Mouse (Mus musculus) spleen, embryonic (tissue): ENCODE measurements around the gene Git1.

Experiments used
- CTCF ChIA-PET: fragments of 350-600 bp; sonication (Branson Sonifier 250); formaldehyde crosslinking; loops from one replicate; lab custom pipeline; 2022; lab: Charles Lee

The Git1 gene

DNA sequence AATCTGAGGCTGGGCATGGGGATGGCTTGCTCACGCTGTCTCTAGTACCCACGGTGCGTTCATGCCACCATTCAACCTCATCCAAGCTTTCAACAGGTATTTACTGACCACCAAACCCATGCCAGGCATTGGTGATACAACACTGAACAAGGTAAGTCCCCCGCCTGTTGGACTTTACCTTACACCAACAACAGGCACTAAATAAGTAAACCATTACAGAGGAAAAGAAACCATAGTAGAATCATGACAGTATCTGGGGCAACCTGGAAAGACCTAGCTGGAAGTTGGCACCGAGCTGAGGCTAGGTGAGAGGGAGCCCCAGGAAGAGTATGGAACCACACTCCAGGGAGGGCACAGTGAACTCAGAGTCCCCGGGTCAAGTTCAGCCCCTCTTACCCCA lies 16.5 kb upstream of the Git1 start:
- CTCF ChIA-PET = interaction anchor here (1.3 kb wide), 1 partner anchor 9 kb away, joined by 4 read pairs; no protein-coding TSS in a partner anchor

DNA sequence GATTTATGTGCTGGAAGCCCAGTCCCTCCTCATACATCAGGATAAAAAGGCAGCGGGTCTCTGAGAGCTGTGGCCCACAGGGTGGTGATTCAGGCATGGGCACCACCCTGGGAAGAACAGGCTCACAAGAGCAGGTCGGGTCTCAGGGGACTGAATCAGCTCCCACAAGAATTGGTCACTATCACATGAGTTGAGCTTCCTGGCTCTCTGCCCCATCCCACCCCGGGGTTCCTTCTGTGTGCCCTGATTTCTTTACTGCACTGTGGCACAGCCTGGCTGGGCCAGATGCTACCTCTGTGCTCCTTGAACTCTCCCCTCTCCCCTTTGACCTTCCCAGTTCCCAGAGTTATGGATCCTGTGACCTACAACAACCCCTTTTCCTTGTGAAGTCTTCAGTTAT lies 10.3 kb upstream of the Git1 start:
- CTCF ChIA-PET = no interaction called here

DNA sequence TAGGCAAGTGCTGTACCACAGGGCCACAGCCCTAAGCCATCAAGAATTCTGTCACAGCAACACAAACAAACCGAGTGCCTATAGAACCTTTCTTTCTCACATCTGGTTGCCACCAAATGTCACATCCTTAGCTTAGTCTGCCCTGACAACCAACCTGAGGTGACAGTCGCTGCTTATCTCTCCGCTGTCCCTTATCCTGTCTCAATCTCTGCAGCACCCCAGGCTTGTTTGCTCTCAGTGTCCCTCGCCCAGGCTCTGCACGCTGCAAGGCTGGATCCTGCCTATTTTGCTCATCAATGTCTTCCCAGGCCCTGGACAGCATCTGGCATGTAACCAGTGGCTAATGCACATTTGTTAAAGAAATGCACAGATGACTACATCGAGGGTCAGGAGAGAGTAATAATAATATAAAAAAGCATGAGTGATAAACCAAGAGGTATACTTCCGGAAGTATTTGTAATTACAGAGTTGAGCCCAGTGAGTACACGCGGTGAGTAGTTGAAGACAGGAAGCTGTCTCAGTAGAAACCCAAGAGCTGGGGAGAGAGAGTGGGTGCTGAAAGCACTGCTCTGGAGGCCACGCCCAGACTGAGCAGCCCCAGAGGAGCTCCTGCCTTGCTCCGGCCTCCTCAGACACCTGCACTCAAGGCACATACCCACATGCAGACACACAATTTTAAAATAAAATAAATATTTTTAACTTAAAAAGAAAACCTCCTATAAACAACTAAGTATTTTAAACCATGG lies 9.7 kb upstream of the Git1 start:
- CTCF ChIA-PET = interaction anchor here (0.7 kb wide), 1 partner anchor 54 kb away, joined by 3 read pairs; no protein-coding TSS in a partner anchor

DNA sequence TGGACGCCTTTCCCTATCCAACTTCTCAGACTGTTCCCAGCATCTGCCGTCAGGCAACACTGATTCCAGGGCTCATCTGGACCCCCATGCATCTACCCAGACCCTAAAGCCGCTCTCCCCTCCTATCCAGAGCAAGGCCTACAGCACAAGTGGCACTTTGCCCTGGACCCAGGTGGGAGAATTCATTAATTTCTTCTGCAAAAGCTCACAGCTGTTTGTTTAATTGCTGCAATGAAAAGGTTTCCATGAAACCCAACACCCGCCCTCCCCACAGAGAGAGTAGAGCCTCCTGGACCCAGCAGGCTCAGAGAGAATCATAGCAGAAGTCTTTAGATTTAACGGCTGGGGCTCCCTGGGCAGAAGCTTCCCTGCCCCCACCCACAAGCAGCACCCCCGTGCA lies 8.1 kb upstream of the Git1 start:
- CTCF ChIA-PET = no interaction called here

DNA sequence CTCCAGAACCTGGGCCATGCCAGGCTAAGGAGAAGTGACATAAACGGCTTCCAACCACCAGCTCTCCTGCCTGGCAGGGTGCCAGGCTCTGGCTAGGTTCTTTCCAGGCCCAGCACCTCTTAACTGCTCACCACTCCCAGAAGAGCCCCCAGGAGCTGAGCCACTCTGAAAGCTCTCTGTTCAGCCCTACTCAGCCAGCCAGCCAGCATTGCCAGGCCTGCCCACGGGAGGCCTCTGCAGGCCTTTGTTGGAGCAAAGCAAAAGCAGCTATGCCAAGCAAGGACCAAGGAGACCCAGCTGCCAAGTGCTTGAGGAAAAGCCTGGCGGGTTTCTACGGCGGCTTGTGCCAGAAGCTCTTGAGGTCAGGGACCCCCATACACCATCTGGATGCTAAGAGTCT lies 6.6 kb upstream of the Git1 start:
- CTCF ChIA-PET = no interaction called here

DNA sequence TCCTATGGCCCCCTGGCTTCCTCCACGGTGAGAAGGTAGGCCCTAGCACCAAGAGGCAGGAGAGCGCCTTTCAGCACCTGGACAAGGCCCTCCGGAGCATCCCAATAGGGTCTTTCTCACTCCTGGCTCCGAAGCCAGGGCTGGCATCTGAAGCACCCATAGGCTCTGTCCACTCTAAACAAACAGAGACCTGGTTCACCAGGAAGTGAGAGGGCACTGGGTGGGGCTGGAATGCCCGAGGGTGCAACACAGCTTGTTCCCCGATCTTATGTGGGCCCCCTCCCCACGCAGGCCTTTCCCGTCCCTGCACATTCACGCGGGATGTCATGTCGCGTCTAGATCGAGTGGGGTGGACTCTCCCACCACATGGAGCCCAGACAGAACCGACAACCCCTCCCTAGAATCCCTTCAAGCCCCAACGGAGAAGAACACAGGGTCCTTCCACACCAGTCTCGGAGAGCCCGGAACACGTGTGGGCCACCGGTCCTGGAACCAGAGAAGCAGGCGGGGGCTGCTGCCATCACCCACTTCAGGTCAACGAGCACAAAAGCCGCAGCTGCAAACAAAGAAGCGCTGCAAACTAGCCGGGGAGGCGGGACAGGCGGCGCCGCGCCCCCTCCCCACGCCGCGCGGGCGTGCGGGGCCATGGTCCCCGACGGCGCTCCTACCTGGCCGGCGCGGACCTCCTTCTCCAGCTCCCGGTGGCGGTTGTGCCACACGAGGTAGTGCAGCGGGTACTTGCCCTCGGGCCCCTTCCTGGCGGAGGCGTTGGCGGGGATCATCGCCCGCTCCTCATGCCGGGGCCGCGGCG lies 4.4 kb upstream of the Git1 start:
- CTCF ChIA-PET = interaction anchor here (0.6 kb wide), 1 partner anchor 185 kb away, joined by 3 read pairs; no protein-coding TSS in a partner anchor

DNA sequence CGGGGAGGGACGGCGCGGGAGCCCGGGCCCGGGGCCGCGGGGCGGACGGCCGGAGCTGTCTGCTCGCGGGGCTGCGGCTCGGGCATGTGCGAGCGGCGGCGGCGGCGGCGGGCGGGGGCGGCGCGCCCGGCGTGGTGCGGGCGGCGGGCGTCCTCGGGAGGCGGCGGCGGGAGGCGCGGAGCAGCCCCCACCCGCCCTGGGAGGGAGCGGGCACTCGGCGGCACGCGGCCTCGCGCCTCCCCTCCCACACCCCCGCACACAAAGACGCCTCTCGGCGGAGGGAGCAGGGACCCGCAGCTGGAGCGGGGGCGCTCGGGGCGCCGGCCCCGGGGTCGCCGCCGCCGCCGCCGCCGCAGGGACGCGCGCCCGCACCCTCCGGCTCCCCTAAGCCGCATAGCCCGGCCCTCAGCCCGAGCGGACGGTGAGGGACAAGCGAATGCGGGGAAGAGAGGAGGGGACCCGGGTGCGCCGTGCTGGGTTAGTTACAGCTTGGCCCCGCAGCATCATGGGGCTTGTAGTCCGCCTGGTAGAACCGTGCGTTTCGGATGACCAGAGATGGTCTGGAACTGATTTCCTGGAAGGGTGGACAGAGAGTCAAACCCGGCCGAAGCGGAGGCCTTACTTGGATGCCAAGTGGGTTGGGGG lies 3.6 kb upstream of the Git1 start, which contains the start of gene Ankrd13b:
Ankrd13b (minus strand) TSS at position 88 of the 645 bp plus-strand sequence.
- CTCF ChIA-PET = interaction anchor here (1.0 kb wide), 1 partner anchor 10 kb away, joined by 3 read pairs; no protein-coding TSS in a partner anchor

DNA sequence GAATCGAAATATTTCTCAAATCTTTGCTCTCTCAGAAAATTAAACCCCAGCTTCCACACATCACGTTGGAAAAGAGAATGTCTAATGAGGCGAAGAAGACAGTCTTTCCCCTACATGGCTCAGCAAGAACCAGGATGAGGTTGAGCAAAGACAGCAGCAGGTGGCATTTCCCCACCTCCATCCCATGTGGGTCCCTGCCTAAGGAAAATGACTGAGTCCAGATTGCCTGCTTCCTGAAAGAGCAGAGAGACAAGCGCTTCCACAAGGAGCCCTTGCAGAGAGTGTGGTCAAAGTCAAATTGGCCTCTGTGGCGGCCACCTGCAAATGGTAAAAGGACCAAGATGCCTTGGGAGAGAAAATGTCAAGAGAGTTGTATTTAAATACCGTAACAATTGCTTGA lies 2.9 kb upstream of the Git1 start:
- CTCF ChIA-PET = interaction anchor here (1.0 kb wide), 1 partner anchor 9 kb away, joined by 3 read pairs; no protein-coding TSS in a partner anchor

DNA sequence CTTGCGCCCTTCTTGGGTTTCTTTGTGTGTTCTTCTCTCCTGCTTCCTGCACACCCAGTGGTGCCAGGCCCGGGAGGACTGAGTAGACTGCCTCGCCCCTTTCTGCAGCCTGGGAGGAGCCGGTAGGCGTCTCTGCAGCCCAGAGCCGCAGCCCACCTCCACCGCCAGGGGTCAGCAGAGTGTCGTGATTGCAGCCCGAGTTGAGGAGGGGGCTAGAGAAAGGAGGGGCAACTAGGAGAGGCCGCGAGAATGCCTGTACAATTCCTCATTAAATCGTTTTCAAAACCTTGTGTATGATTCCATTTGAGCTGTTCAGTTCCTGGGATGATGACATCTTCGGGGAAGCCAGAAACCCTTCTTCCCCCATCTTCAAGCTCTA lies 2.2 kb upstream of the Git1 start:
- CTCF ChIA-PET = interaction anchor here (1.4 kb wide), 1 partner anchor 24 kb away, joined by 4 read pairs; the partner anchor contains the start of genes Abhd15 and Trp53i13

DNA sequence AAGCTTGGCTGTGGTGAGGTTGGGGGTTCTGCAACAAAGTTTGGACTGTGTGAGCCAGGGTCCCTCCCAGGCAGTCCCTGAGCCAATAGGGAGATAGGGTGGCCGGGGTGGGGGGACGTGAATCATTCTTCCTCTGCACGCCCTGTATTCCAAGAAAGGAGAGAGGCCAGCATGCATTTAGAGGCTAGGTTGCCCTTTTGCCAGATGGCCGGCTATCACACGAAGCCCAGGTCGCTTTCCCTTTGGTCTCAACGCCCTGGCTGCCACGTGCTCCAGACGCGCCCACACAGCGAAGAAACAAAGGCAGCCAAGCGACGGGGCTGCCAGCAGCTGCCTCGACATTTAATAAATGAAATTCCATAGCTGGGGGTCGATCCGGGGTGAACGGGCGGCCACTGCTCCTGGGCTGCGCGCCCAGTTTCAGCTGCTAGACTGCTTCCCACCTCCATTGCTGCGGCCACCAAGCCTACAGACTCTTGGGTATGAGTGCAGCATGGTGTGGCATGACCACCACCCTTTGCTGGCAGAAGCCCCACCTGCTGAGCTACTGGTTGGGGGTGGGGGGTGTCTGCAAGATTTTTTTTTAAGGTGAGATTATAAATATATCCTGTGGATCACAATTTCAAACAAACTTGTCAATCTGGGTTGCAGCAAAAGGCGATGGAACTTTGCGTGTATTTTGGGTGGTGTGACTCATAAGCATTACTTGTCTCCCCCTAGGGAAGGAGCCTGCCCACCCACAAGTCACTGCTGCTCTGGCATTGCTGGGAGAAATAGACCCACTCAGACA lies 1.7 kb upstream of the Git1 start:
- CTCF ChIA-PET = interaction anchor here (0.6 to 1.4 kb wide), 3 partner anchors 24 to 117 kb away, joined by 3 to 4 read pairs (median 3); partner anchors contain the start of genes Abhd15 and Trp53i13

DNA sequence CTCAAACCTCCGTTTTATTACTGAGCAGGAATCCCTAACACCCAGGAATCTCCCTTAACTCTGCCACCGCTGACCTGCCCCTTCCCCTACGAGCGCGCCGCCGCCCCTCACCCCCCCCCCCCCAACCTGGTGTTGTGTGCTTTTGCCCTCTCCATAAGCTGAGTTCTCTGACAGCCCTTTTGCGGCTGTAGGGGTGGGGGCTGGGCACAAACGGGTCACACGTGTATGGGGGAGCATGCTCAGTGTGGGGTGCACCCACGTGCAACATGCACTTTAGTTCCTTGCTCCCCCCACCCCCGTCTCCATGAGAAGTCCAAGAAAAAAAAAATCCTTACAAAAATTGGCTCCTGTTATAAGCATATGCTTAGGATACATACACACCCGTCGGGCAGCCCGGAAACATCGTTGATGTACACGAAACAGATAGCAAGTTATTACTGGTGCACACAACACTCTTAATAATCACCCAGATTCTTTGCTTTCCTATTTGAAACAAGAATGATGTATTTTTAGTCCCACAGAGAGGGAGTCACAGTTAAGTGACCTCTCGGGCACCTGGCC lies 971 bp upstream of the Git1 start:
- CTCF ChIA-PET = interaction anchor here (0.6 to 1.4 kb wide), 2 partner anchors 23 to 27 kb away, joined by 3 to 4 read pairs; partner anchors contain the start of genes Abhd15 and Trp53i13

DNA sequence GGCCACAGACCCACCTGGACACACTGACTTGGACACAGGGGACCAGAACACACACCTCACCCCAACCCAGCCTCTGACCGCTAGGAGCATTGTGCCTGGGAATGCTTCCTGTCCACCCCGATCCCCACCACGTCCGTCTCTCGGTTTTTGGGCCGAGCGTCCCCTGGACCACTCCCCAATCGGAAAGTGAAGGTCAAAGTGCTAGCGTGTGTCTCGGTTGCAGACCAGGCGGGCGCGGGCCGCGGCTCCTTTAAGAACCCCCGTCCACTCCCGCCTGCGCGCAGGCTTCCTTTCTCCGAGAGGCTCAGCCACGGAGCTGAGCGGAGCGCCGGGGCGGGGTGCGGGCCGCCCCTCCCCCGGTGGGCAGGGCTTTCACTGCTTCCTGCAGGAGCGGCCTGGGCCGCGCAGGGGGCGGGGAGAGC lies 440 bp upstream of the Git1 start:
- CTCF ChIA-PET = interaction anchor here (0.6 kb wide), 1 partner anchor 27 kb away, joined by 3 read pairs; no protein-coding TSS in a partner anchor

DNA sequence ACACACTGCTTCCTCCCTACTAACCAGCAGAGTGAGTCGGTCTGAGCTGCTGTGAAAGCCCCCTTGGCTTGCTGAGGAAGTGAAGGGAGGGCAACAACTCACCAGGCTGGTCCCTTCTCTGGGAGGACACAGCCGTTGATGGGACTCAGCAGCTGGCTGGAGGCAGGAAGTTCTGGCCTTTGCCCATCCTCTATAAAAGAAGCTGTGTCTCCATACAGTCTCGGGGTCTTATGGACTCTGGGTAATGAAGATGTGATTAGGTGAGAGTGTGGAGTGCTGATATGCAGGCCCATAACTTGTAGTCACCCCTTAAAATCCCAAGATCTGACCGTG lies 948 bp downstream of the Git1 start:
- CTCF ChIA-PET = no interaction called here

DNA sequence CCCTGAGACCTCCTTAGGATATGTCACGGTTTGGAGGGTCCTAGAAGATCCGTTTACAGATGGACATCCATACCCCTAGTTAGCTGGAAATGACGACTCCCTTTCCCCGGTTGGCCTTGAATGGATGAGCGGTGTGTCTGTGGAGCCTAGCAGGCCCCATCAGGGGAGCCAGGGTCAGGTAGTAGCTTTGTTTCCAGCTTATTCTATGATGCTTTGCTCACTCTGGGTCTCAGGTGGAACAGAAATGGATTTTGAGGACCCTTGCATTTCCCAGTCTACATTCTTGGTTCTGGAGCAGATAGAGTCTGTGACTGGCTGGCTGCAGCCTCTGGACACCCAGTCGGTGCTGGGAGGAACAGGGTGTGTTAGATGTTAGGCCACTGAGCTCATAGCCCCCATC lies 1.4 kb downstream of the Git1 start:
- CTCF ChIA-PET = no interaction called here

DNA sequence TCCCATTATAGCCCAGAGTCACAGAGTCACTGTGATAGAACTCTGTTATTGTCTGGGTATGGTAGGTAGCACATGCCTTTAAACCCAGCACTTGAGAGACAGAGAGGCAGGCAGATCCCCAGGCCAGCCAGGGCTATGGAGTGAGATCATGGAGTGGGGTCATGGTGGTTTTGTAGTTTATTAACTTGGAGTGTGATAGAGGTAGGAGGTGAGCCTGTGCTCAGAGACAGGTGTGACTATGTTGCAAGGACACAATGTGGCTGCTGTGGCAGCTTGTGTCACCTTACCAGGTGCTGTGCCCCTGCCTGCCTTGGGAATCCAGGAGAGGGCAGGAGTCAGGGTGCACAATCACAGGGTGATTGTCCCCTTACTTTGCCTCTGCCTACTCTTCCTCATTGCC lies 2.1 kb downstream of the Git1 start:
- CTCF ChIA-PET = interaction anchor here (0.7 kb wide), 1 partner anchor 42 kb away, joined by 15 read pairs; no protein-coding TSS in a partner anchor

DNA sequence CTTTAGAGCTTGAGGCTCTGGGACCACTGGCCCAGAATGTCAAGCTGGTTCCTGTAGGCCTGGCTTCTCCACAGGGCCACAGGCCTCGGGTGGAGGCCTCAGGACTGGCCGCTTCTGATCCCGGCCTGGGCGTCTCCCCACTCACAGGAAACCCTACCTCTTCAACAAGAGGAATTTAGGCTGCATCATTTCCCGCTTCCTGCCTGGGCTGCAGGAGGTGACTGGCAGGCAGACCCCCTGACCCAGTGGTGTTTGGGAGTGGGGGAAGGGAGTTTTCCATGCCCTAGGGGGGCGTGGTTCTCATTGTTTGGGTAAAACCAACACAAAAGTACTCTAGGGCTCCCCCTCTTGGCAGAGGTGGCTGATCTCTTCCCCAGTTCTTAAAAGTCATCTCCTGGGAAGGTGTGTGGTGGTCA lies 4.0 kb downstream of the Git1 start:
- CTCF ChIA-PET = no interaction called here

DNA sequence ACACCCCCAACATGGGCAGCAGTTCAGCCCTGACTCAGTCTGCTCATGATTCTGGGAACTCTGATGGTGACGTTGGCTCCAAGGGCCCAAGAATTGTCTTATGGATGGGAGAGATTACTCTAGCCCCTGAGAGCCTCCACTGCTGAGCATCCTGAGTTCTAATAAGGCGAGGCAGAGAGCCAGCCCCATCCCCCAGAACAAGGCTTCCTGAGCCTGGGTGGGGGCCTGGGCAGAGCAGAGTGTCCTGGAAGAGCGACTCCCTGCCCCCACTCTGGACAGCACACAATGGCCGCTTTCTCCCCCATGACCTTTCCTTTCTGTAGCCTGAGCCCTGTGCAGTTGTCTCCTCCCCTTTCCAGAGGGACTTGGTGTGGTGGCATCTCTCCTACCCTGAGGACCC lies 4.5 kb downstream of the Git1 start:
- CTCF ChIA-PET = no interaction called here

DNA sequence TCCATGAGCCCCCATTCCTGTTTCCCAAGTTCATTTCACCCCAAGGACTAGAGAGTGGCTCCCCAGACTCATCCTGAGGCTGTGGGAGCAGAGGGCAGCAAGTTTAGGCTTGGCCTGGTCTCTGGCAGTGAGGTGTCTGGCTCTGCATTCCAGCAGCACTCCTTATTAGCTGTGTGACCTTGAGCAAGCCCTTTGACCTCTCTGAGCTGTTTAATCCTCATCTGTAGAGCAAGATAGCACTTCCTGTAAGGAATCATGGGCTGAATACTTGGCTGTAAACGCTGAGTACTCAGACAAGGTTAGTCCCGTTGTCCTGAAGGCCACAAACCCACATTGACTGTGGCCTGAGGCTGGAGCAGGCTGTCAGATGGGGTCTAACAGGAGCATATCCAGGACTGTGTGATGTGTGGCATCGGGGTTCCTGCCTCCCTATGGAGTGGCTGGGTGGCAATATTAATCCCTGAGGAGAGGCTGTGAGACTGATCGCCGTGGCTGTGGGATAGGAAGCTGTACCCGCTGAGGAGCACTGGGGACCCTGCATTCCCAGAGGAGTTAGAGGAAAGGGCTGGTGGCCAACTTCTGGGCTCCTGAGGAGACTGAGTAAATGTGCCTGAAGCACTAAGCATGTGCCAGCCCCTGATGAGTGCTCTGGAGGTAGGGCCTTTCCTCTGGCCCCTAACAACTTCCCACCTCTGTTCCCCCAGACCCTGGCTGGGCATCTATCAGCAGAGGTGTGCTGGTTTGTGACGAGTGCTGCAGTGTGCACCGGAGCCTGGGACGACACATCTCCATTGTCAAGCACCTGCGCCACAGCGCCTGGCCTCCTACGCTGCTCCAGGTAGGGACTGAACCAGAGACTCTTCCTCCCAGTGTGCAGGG lies 5.1 kb downstream of the Git1 start:
- CTCF ChIA-PET = interaction anchor here (0.7 kb wide), 1 partner anchor 311 kb away, joined by 5 read pairs; no protein-coding TSS in a partner anchor

DNA sequence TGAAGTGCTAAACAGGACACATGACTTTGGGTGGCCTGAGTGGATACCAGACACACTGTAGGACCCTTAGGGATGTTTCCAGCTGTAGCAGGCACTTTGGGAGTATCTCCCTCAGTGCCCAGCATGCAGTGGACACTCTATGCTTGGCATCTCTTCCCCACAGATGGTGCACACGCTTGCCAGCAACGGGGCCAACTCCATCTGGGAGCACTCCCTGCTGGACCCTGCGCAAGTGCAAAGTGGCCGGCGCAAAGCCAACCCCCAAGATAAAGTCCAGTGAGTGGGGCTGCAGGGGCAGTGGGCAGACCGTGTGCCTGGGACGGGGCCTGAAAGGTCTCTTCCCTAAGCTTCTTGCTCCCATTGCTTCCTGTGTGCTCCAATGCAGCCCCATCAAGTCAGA lies 6.0 kb downstream of the Git1 start:
- CTCF ChIA-PET = interaction anchor here (0.6 to 0.7 kb wide), 2 partner anchors 9 to 310 kb away, joined by 3 to 5 read pairs; no protein-coding TSS in a partner anchor
